Mouse (Mus musculus): Measurements from ENCODE around the gene Vmn1r30. TPM values are rescaled to one million over a fixed set of nuclear protein-coding genes. Genes with fewer than 3 reads are reported as not detected.

The Vmn1r30 gene
- not detected for total RNA-seq (2021)
- long read RNA-seq, experiment 1, result 0 reads
- long read RNA-seq, experiment 2, result 0 reads

GRCm38 (mm10) chr6:58443285-58443684 is at the start of gene Vmn1r30:
TSS of gene Vmn1r30 (minus strand) at chr6:58443385.
- no peak for DNase-seq
- intact Hi-C loops (cut with DNase I; ENCODE audit: low total_unique reads), result no loop called here

GRCm38 (mm10) chr6:58475230-58475629 is 32.0 kb upstream of the Vmn1r30 start, which contains the start of gene Vmn1r31:
TSS of gene Vmn1r31 (minus strand) at chr6:58475330.
- intact Hi-C loops (cut with DNase I; ENCODE audit: low total_unique reads), result no loop called here

More at GRCm38 (mm10) chr6:58475230-58475629, 32.0 kb upstream of the Vmn1r30 start, which contains the start of gene Vmn1r31:
- DNase-seq, result no peak

Other genes with a start within 250 kb of the Vmn1r30 start
- not detected for gene Vmn1r27, start 224.6 kb downstream of the Vmn1r30 start, total RNA-seq (2021)
- gene Vmn1r28, start 181.3 kb downstream of the Vmn1r30 start, total RNA-seq (2021), result not detected
- not detected for gene Vmn1r29, start 141.8 kb downstream of the Vmn1r30 start, total RNA-seq (2021)
- gene Vmn1r31, start 31.9 kb upstream of the Vmn1r30 start, total RNA-seq (2021), result not detected
- 10 to 100 TPM; 17.7 to 24.7 TPM for gene Abcg2, start 141.1 kb upstream of the Vmn1r30 start, total RNA-seq (2021)